8 mouse cellular contexts compared by ENCODE assay signal in the genomic region with DNA sequence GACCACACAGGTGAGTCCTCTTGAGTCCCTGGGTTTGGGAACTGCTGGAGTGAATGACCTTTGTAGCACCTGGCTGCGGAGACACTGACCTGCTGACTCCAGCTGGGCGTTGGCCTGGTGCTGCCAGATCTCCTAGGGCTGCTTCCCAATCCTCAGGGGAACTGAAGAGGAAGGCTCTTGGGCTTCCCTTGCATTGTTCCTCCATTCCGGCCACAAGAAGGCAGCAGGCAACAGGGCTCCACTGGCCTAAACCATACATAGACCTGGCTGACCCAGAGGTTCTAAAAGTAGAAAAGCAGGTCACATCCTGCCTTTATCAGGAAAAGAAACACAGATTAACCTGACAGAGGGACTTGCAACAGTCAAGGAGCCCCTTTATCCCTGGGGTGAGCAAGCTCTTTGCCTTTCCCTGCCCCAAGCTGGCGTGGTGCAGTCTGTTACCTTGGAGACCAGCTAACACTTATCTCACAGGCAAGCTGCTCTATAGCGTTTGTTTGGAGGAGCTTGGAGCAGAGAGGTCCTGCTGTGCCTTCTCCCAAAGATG. TPM values are rescaled to one million over a fixed set of nuclear protein-coding genes. Genes with fewer than 3 reads are reported as not detected.
DNase-seq lines count a peak whose midpoint lies in the region.

No protein-coding gene starts in this region.

- peak; percentile 14 to 24 for DNase-seq in adrenal gland, postnatal 36 days
- DNase-seq in adrenal gland, postnatal 25 days, result no peak
- peak; percentile 24 for DNase-seq in WW6 (ENCODE audit: low read depth, low spot score)
- peak; percentile 84 for DNase-seq in heart, embryonic 10.5 days (ENCODE audit: low spot score)
- DNase-seq in layer of hippocampus, adult 18-20 months (ENCODE audit: low spot score in 2 of 2), result peak; percentile 56 to 72
- peak; percentile 57 to 78 for DNase-seq in right cerebral cortex, postnatal 10 days (ENCODE audit: low spot score in 2 of 2)
- DNase-seq in thymus, postnatal 4 days, result no peak
- no peak for DNase-seq in urinary bladder, postnatal 4 days (ENCODE audit: low spot score in 2 of 2)

- H3K4me3 ChIP-seq in heart, embryonic 10.5 days, result peak overlapping the region; percentile 27; the same call in 1 of the 2 replicates

- WGBS in heart, embryonic 10.5 days, result 6% methylated on average over 5 of the region's 5 CpGs

- peaks cover 4% of the 10 kb centered on the region; the same call in 1 of the 2 replicates for H3K36me3 ChIP-seq in heart, embryonic 10.5 days

- peaks cover 3% of the 10 kb centered on the region; the same call in 1 of the 2 replicates for H3K27me3 ChIP-seq in heart, embryonic 10.5 days (ENCODE audit: insufficient read depth, poor library complexity, severe bottlenecking)

- H3K27ac ChIP-seq in heart, embryonic 10.5 days, result peak overlapping the region; percentile 59; the same call in 1 of the 2 replicates

- peaks cover 17% of the 10 kb centered on the region for H3K4me1 ChIP-seq in heart, embryonic 10.5 days

- no peaks in the 10 kb centered on the region for H3K9me3 ChIP-seq in heart, embryonic 10.5 days

RNA-seq across cellular contexts. Expression of gene Vwa3a, which starts 0.5 kb away (rescaled TPM):
- 1 to 10 TPM; 1.1 to 3.8 TPM for total RNA-seq in adrenal gland, postnatal 36 days (2021)
- 2.4 and 2.9 TPM in 2 replicates for total RNA-seq in adrenal gland, postnatal 25 days (2021)
- polyA plus RNA-seq in heart, embryonic 10.5 days (2016; fragmentation: Nextera tagmentation; extraction: Ambion mirVana), result 0.39 and 0.60 TPM in 2 replicates
- total RNA-seq in layer of hippocampus, adult 18-20 months (2021), result 10 to 100 TPM; 15.9 to 16.5 TPM

Comparison
In these comparisons a context has a peak if more than half of its experiments do, and no peak if none do; other contexts are left out.
1. DNase-seq: peak in adrenal gland, postnatal 36 days (2 of 2), WW6 (single experiment), heart, embryonic 10.5 days (single experiment), layer of hippocampus, adult 18-20 months (2 of 2) and right cerebral cortex, postnatal 10 days (2 of 2); none in adrenal gland, postnatal 25 days (single experiment), thymus, postnatal 4 days (single experiment) and urinary bladder, postnatal 4 days (0 of 2).